Mouse (Mus musculus) heart, adult 2 months (tissue): ENCODE measurements around the gene Gm48551. TPM values are rescaled to one million over a fixed set of nuclear protein-coding genes. Genes with fewer than 3 reads are reported as not detected.

Experiments
- DNase-seq, 2 experiments: peaks; one replicate each; pipeline ENCODE4 v3.0.0; 2021
- H3K27ac ChIP-seq: fragments of 200-600 bp; 2 replicates; pipeline ENCODE4 v1.8.1; 2022
- H3K27me3 ChIP-seq: fragments of 200-500 bp; 2 replicates; pipeline ENCODE4 v1.6.1; 2012; ENCODE audit warnings: mild to moderate bottlenecking, low read length, inconsistent platforms, mixed read lengths; ENCODE audit not compliant: control insufficient read depth, insufficient read depth
- H3K36me3 ChIP-seq: fragments of 200-500 bp; 2 replicates; pipeline ENCODE4 v1.6.1; 2012; ENCODE audit warnings: low read length, inconsistent platforms; ENCODE audit not compliant: control insufficient read depth, insufficient read depth
- H3K4me1 ChIP-seq: fragments of 200-500 bp; 2 replicates; pipeline ENCODE4 v1.6.1; 2011; ENCODE audit warnings: low read length; ENCODE audit not compliant: control insufficient read depth, insufficient read depth
- H3K4me3 ChIP-seq: fragments of 200-600 bp; 2 replicates; pipeline ENCODE4 v1.8.1; 2022
- H3K79me2 ChIP-seq: fragments of 200-500 bp; replicated peaks from 2 replicates; pipeline ENCODE4 v1.6.1; 2012; ENCODE audit warnings: mild to moderate bottlenecking, inconsistent platforms, low read length, moderate library complexity, mixed read lengths; ENCODE audit not compliant: control insufficient read depth, insufficient read depth
- H3K9ac ChIP-seq: fragments of 200-500 bp; 2 replicates; pipeline ENCODE4 v1.6.1; 2012; ENCODE audit warnings: low read depth, mild to moderate bottlenecking, control low read depth, inconsistent platforms, low read length, mixed read lengths
- CTCF ChIP-seq: fragments of 200-600 bp; IDR thresholded peaks from 2 replicates; pipeline ENCODE4 v1.8.1; 2022; ENCODE audit warnings: antibody characterized with exemption, mild to moderate bottlenecking, moderate library complexity
- EP300 ChIP-seq: fragments of 200-500 bp; IDR thresholded peaks from 2 replicates; pipeline ENCODE4 v1.6.1; 2011; ENCODE audit warnings: low read depth, low read length, control low read depth; ENCODE audit not compliant: insufficient read depth
- POLR2A ChIP-seq: fragments of 200-500 bp; IDR thresholded peaks from 2 replicates; pipeline ENCODE4 v1.6.1; 2011; ENCODE audit warnings: mild to moderate bottlenecking, low read depth, low read length, control low read depth; ENCODE audit not compliant: insufficient read depth
- WGBS: fragments of 180-500 bp; shearing (Covaris S2); methylation state at CpG from one replicate; pipeline ENCODE4 v1.1.7; 2018; 5-methylcytosine and 5-hydroxymethylcytosine counted together
- intact Hi-C: fragments of 180-260 bp; cut with DNase I; formaldehyde crosslinking; loops from one replicate; pipeline ENCODE4 v1.15.1; 2025
- long read RNA-seq: library from polyadenylated mRNA; stranded (forward); transcript quantifications from one replicate; pipeline ENCODE4 v2.0.0, GENCODE M21; 2021
- polyA plus RNA-seq: library from polyadenylated mRNA; depleted of rRNA; stranded (reverse); fragments of >200 nt; gene quantifications from 2 replicates; pipeline ENCODE4 v1.2.3, GENCODE M21; 2012; rRNA removed
- total RNA-seq, 2 experiments: library from RNA; stranded (reverse); gene quantifications; 2 replicates each; pipeline ENCODE4 v1.2.3; 2021

Gm48551 gene
- 1 to 10 TPM in 1 of 2 experiments, under 1 TPM in 1; 0.73 to 1.9 TPM for total RNA-seq
- polyA plus RNA-seq, result 2.1 and 3.5 TPM in 2 replicates
- long read RNA-seq, partial matches to known transcripts, result 0 of 4 reads
- long read RNA-seq, other reads (novel, unspliced or antisense), result 4 of 4 reads

DNA sequence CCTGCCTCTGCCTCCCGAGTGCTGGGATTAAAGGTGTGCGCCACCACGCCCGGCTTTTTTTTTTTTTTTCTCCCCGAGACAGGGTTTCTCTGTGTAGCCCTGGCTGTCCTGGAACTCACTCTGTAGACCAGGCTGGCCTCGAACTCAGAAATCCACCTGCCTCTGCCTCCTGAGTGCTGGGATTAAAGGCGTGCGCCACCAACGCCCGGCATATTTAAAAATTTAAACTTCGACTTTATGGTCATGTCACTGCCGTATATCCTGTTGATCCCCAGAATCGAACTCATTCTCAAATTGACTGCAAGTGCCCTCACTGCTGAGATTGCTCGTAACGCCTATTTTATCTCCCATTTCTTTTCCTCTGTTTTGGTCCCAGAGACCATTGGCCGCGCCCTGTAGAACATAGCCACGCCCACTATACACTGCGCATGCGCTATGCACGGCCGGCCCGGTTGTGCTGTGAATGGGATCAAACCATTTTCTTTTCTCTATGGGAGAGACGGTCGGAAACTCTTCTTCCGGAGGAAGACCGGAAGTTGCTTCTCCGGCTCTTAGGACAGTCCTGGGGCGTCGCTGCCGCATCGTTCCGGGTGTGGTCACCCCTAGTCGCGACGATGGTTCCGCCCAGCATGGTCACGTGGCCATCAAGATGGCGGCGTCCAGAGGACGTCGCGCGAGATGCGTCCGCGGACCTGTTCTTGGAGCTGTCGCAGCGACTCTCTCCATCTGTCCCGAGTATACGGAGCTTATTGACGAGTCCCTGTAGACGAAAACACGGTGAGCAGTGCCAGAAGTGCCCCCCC, at the start of gene Gm48551, which contains the start of gene Dohh:
Gm48551 (plus strand) TSS at position 665 of the 803 bp plus-strand sequence.
Dohh (plus strand) TSS at position 627 of the 803 bp plus-strand sequence.
- peak within 1 kb of the TSS; percentile 82 for H3K4me3 ChIP-seq
- 7% methylated on average over 54 of the region's 54 CpGs for WGBS
- H3K27ac ChIP-seq, result peak within 1 kb of the TSS; percentile 94
- TF ChIP-seq EP300 (peak; percentile 83; the same call in 1 of the 2 replicates), POLR2A (peak; percentile 91), CTCF (no peak)
- H3K4me1 ChIP-seq, result peaks cover 4% of the 10 kb centered on the region
- H3K9ac ChIP-seq, result peak within 1 kb of the TSS; percentile 73
- peak; percentile 98 to 99 for DNase-seq
- no peaks in the 10 kb centered on the region for H3K36me3 ChIP-seq
- intact Hi-C loops, result no loop called here
- no peaks in the 10 kb centered on the region for H3K27me3 ChIP-seq
- no peaks in the 10 kb centered on the region; the same call in 1 of the 2 replicates for H3K79me2 ChIP-seq

DNA sequence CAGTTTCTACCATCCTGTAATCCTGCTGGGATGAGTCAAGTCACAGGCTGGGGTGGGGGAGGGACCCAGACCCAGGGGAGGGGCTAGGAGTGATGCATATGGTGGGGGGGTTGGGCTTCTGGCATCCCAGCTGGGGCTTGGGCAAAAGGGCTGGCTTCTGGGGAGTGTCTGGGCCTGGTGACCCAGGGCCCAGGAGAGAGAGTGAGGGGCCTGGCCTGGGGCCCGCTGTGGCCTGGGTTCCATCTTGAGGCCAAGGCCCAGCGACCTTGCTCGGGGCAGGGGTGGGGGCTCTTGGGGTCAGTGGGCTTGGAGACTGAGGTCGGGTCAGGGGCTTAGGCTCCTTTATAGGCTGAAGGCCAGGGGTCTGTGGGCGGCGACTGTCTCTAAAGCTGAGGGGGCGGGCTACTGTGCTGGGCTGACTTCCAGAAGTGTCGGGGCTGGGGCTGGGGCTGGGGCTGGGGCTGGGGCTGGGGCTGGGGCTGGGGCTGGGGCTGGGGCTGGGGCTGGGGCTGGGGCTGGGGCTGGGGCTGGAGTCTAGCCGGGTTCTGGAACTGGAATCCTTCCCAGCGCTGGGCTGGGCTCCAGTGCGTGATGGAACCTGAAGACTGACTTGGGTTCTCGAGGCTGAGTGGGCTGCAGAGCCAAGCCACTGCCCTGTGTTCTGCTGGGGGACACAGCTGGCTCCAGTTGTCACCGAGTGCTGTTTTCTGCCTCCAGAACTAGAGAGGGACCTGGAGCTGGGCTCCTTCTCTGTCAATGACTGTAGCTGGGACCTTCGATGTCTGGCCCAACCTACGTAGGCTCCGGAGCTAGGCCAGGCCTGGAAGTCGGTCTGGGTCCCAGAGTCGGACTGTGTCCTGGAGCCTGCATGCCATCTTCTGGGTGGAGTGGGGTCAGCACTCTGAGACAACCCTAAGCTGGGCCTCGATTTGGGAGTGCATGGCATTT, 48.6 kb upstream of the Gm48551 start:
- H3K79me2 ChIP-seq, result no peaks in the 10 kb centered on the region
- no peaks in the 10 kb centered on the region for H3K27me3 ChIP-seq
- DNase-seq, result no peak
- intact Hi-C loops, result no loop called here
- H3K9ac ChIP-seq, result no peak overlapping the region
- H3K27ac ChIP-seq, result no peak overlapping the region; the same call in 1 of the 2 replicates
- H3K4me3 ChIP-seq, result no peak overlapping the region
- H3K4me1 ChIP-seq, result peaks cover 3% of the 10 kb centered on the region
- TF ChIP-seq EP300, result no peak
- TF ChIP-seq CTCF, result peak; percentile 3; the same call in 1 of the 2 replicates
- H3K36me3 ChIP-seq, result no peaks in the 10 kb centered on the region
- whole genome bisulfite sequencing, result 54% methylated on average over 18 of the region's 19 CpGs

DNA sequence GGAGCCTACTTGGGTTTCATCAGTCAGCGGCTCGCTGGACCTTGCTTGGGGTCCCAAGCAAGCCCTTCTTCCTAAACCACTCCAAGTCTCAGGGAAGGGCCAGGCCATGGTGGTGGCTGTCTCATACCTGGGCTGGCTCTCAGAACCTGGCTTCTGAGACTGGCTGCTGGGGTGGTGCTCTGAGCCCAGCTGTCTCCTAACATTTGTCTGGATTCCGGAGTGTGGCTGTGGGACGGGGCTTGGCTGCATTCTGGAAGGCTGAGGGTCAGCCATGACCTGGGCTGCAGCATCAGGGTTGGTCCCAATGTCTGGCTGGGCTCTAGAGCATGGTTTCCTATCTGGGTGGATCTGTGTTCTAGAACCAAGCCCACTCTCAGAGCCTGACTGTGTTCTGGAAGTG, 47.7 kb upstream of the Gm48551 start:
- Histone ChIP-seq H3K9ac (no peak overlapping the region), H3K27me3 (no peaks in the 10 kb centered on the region), H3K27ac (no peak overlapping the region), H3K4me3 (no peak overlapping the region), H3K4me1 (peaks cover 3% of the 10 kb centered on the region), H3K36me3 (no peaks in the 10 kb centered on the region), H3K79me2 (no peaks in the 10 kb centered on the region)
- WGBS, result 90% methylated on average over 4 of the region's 4 CpGs
- DNase-seq, result no peak
- no peak for TF ChIP-seq POLR2A
- no peak for TF ChIP-seq EP300
- TF ChIP-seq CTCF, result no peak
- intact Hi-C loops, result no loop called here

DNA sequence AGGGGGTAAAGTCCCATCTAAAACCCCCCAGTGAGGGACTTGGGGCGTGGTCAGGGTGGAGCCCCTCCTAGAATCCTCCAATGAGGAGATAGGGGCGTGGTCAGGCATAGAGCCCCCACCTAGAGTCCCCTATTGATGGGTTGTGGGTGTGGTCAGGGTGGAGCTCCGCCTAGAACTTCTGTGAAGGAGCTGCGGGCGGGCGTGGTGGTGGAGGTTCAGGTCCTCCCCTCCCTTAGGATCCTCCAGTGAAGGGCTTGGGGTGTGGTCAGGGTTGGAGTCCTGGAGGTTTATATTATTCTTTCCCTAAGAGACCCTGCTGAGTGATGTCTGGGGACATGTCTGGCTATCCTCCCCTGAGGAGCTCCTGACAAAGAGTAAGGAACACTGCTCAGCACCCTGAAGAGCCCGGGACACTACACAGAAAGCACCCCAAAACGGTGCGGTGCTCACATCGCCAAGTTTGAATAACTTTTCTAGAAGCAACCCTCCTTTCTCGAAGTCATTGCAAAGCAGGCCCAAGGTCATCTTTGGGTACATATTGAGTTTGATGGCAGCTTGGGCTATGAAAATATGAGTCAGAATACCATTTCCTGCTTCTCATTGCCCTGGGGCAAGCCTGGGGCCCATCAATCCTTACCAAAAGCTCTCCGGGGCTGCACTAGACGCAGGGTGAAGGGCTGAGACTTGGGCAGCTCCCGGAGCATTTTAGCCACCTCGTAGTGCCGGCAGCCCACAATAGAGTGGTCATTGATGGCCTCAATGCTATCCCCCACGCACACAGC, 43.5 kb upstream of the Gm48551 start:
- intact Hi-C loops, result loop anchor here (1.0 kb wide), 1 partner anchor 20 kb away; no protein-coding TSS in a partner anchor
- Histone ChIP-seq H3K79me2 (no peaks in the 10 kb centered on the region; the same call in 1 of the 2 replicates), H3K9ac (no peak overlapping the region), H3K4me1 (peaks cover 7% of the 10 kb centered on the region), H3K36me3 (no peaks in the 10 kb centered on the region), H3K27ac (no peak overlapping the region), H3K27me3 (0 out of 2 replicates have a peak, but pooled peaks cover 2% of the 10 kb centered on the region), H3K4me3 (no peak overlapping the region)
- no peak for DNase-seq
- 59% methylated on average over 17 of the region's 17 CpGs for WGBS
- TF ChIP-seq POLR2A, result no peak
- no peak for TF ChIP-seq EP300
- no peak for TF ChIP-seq CTCF
